Mouse (Mus musculus) intestine, embryonic 15.5 days (tissue): ENCODE results near the gene Ttc23. TPM values are rescaled to one million over a fixed set of nuclear protein-coding genes. Genes with fewer than 3 reads are reported as not detected.

Experiments used
- ATAC-seq: fragments of 200-750 bp; cut with Nextera tagmentation; 2 replicates; pipeline ENCODE4 v1.8.0; 2017; ENCODE audit warnings: moderate TSS enrichment, moderate library complexity
- H3K27ac ChIP-seq: fragments of 300-500 bp; sonication (generic); 2 replicates; pipeline ENCODE4 v1.5.1; 2015; ENCODE audit warnings: mild to moderate bottlenecking, inconsistent platforms
- H3K27me3 ChIP-seq: fragments of 300-500 bp; sonication (generic); replicated peaks from 2 replicates; pipeline ENCODE4 v1.6.1; 2015; ENCODE audit warnings: inconsistent platforms
- H3K36me3 ChIP-seq: fragments of 300-500 bp; sonication (generic); 2 replicates; pipeline ENCODE4 v1.6.1; 2015; ENCODE audit warnings: inconsistent platforms
- H3K4me1 ChIP-seq: fragments of 300-500 bp; sonication (generic); replicated peaks from 2 replicates; pipeline ENCODE4 v1.6.1; 2015; ENCODE audit warnings: inconsistent platforms
- H3K4me2 ChIP-seq: fragments of 300-500 bp; sonication (generic); replicated peaks from 2 replicates; pipeline ENCODE4 v1.6.1; 2015; ENCODE audit warnings: mild to moderate bottlenecking, inconsistent platforms
- H3K4me3 ChIP-seq: fragments of 300-500 bp; sonication (generic); replicated peaks from 2 replicates; pipeline ENCODE4 v1.5.1; 2015; ENCODE audit warnings: inconsistent platforms
- H3K9ac ChIP-seq: fragments of 300-500 bp; sonication (generic); 2 replicates; pipeline ENCODE4 v1.6.1; 2015; ENCODE audit warnings: inconsistent platforms
- H3K9me3 ChIP-seq: fragments of 300-500 bp; sonication (generic); 2 replicates; pipeline ENCODE4 v1.6.1; 2016; ENCODE audit warnings: inconsistent platforms
- WGBS: fragments of 180-500 bp; shearing (Covaris S2); methylation state at CpG from one replicate; pipeline ENCODE4 v1.1.7; 2015; 5-methylcytosine and 5-hydroxymethylcytosine counted together
- polyA plus RNA-seq: library from polyadenylated mRNA; unstranded; fragments of >200 nt; fragmentation: Nextera tagmentation; extraction: Ambion mirVana; gene quantifications from 2 replicates; pipeline ENCODE4 v1.2.1, GENCODE M21; 2015

Ttc23 gene
- polyA plus RNA-seq, 1 experiment from 2014 or later, result 20.9 TPM

DNA sequence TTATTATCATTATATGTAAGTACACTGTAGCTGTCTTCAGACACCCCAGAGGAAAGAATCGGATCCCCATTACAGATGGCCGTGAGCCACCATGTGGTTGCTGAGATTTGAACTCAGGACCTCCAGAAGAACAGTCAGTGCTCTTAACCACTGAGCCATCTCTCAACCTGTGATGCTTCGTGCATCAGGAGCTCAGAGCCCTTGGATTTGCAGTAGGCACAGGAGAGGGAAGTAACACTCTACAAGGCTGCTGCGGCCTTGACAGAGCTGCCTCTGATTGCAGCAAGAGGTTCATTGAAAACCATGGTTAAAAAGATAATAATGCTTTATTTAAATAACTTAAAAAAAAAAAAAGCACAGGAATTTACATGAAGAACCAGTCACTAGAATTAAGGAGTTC is 1.2 kb downstream of the Ttc23 start:
- Histone ChIP-seq H3K4me1 (peaks cover 19% of the 10 kb centered on the region; the same call in 1 of the 2 replicates), H3K9ac (no peak overlapping the region), H3K27me3 (no peaks in the 10 kb centered on the region), H3K4me3 (peak overlapping the region; percentile 5; the same call in 1 of the 2 replicates), H3K4me2 (peak overlapping the region; percentile 50), H3K27ac (no peak overlapping the region), H3K9me3 (no peaks in the 10 kb centered on the region), H3K36me3 (no peaks in the 10 kb centered on the region)
- WGBS, result 71% methylated on average over 4 of the region's 4 CpGs
- ATAC-seq, result no peak

DNA sequence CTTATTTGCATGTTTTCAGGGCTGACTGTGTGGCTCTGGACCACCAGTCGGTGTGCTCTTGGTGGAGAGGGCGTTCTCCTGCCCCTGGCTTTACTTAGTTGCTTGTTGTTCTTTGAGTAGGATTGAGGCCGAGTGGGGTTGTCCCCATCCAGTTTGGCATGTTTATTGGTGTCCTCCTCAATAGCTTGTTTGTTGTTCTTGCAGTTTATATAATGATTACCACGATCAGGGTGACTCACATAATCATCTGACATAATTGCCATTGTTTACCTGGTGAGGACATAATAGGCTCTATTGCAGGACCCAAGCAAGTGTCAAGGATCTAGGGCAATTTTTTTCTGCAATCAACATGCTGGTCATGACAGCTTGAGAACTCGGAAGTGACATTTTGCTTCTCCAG is 5.0 kb downstream of the Ttc23 start:
- no peak for ATAC-seq
- H3K4me3 ChIP-seq, result no peak overlapping the region
- H3K4me1 ChIP-seq, result peaks cover 11% of the 10 kb centered on the region
- H3K27me3 ChIP-seq, result no peaks in the 10 kb centered on the region
- H3K9ac ChIP-seq, result no peak overlapping the region
- WGBS, result 62% methylated on average over 5 of the region's 5 CpGs
- H3K27ac ChIP-seq, result no peak overlapping the region
- H3K9me3 ChIP-seq, result no peaks in the 10 kb centered on the region
- H3K4me2 ChIP-seq, result no peak overlapping the region
- H3K36me3 ChIP-seq, result no peaks in the 10 kb centered on the region

DNA sequence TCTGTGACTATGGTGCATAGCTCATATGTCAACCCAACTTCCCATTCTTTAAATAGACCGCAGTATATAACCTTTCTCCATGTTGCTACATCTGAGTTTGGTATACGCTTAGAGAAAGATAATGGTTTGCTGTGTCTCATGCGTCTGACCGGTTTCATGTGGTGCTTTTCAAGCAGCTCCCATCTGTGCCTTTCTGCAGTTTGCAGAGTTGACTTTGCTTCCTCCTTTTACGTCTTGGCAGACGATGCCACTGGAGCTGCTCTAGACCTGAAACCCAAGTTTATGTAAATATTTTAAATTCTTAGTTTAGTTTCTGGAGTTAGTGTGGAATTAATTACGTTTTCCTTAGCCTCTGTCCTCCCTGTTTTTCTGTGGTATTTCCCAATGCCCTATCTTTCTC is 7.5 kb downstream of the Ttc23 start:
- no peaks in the 10 kb centered on the region for H3K9me3 ChIP-seq
- H3K36me3 ChIP-seq, result no peaks in the 10 kb centered on the region
- no peaks in the 10 kb centered on the region for H3K27me3 ChIP-seq
- ATAC-seq, result no peak
- peaks cover 5% of the 10 kb centered on the region for H3K4me1 ChIP-seq
- no peak overlapping the region for H3K4me2 ChIP-seq
- no peak overlapping the region for H3K4me3 ChIP-seq
- no peak overlapping the region for H3K27ac ChIP-seq
- 46% methylated on average over 7 of the region's 7 CpGs for WGBS
- H3K9ac ChIP-seq, result no peak overlapping the region

DNA sequence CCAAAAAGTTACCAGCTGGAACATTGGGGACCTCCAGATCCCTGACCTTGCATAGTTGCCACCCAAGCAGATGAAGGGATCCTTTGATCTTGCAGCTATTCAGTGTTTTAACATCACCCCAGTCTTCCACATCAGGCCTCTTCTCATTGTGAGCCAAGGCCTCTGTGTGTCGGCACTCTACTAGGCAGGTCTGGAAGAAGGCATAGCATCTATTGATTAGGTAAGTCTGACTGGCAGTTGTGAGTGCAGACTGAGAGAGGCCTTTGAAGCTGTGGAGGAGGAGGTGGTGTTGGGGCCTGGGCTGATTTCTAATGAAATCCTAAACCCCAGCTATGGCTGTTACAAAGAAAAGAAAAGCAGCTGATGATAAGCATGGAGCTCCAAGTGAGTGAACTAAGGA is 8.0 kb downstream of the Ttc23 start:
- Histone ChIP-seq H3K4me3 (no peak overlapping the region), H3K36me3 (no peaks in the 10 kb centered on the region), H3K9me3 (no peaks in the 10 kb centered on the region), H3K27ac (no peak overlapping the region; the same call in 1 of the 2 replicates), H3K9ac (no peak overlapping the region), H3K27me3 (no peaks in the 10 kb centered on the region), H3K4me1 (no peaks in the 10 kb centered on the region; the same call in 1 of the 2 replicates), H3K4me2 (no peak overlapping the region)
- WGBS, result 26% methylated on average over 1 of the region's 1 CpGs
- peak; percentile 62 for ATAC-seq

DNA sequence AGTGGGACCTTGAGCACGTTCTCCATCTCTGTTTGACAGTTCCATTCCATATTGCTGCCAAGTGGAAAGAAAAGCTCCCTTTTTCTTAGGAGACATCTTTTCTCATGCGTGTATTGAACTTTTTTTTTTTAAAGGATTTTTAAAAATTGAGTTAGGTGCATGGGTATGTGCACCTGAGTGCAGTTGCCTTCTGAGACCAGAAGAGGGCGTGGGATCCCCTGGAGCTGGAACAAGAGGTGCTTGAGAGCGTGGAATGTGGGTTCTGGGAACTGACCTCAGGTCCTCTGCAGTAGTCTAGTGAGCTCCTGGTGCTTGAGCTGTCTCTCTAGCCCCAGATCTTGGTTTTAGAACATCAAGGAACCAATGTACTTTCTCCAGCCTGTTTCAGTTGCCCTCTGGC is 10.9 kb downstream of the Ttc23 start:
- Histone ChIP-seq H3K4me2 (no peak overlapping the region), H3K36me3 (no peaks in the 10 kb centered on the region), H3K27me3 (no peaks in the 10 kb centered on the region), H3K9me3 (no peaks in the 10 kb centered on the region), H3K4me1 (no peaks in the 10 kb centered on the region; the same call in 1 of the 2 replicates), H3K9ac (no peak overlapping the region), H3K4me3 (no peak overlapping the region), H3K27ac (no peak overlapping the region)
- WGBS, result 85% methylated on average over 4 of the region's 4 CpGs
- no peak for ATAC-seq

DNA sequence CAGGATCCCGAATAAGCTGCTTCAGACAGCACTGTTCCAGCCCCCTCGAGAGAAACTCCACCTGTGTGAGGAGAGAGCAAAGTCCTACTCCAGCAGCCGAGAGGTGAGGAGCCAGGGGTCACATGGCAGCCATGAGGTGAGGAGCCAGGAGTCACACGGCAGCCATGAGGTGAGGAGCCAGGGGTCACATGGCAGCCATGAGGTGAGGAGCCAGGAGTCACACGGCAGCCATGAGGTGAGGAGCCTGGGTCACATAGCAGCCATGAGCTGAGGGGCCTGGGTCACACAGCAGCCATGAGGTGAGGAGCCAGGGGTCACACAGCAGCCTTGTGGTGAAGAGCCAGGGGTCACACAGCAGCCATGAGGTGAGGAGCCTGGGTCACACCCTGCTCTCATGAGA is 15.2 kb downstream of the Ttc23 start:
- ATAC-seq, result peak; percentile 54; the same call in 1 of the 2 replicates
- H3K4me2 ChIP-seq, result no peak overlapping the region
- H3K9ac ChIP-seq, result no peak overlapping the region
- no peaks in the 10 kb centered on the region for H3K9me3 ChIP-seq
- H3K27me3 ChIP-seq, result no peaks in the 10 kb centered on the region
- no peaks in the 10 kb centered on the region for H3K4me1 ChIP-seq
- H3K36me3 ChIP-seq, result no peaks in the 10 kb centered on the region
- H3K27ac ChIP-seq, result no peak overlapping the region
- no peak overlapping the region for H3K4me3 ChIP-seq
- WGBS, result 67% methylated on average over 5 of the region's 5 CpGs

DNA sequence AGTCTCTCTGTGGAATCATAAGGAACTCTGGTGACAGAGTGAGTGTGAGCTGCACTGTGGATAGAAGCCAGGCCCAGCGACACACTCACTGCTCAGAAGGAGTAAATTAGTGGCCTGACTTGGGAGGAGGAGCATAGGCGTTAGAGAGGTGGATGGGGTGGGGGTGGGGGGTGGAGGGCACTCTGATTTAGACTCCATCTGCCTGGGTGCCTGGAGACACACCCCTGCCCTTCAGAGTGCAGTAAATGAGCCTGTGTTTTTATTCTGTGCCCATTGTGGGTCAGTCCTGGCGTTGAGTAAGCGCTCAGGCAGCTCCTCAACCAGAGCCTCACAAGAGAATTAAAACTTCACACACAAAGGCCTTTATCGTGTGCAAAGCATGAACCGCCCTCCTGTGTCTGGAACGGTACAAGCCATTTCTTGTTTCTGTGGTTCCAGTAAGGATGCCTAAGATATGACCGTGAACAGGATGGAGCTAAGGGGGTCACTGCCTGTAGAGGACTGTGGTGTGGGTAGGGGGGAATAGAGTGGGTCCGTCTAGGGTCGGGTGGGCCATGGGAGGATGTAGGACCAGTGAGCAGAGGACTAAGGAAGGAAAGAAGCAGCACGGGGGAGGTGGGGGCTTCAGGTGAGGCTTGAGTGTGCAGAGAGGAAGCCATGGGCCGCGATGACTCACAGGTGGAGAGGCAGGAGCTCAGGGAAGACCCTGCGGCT is 16.9 kb downstream of the Ttc23 start:
- no peaks in the 10 kb centered on the region for H3K36me3 ChIP-seq
- no peak for ATAC-seq
- H3K9me3 ChIP-seq, result no peaks in the 10 kb centered on the region
- no peak overlapping the region for H3K4me3 ChIP-seq
- H3K4me1 ChIP-seq, result no peaks in the 10 kb centered on the region
- no peak overlapping the region for H3K9ac ChIP-seq
- H3K27ac ChIP-seq, result no peak overlapping the region
- H3K27me3 ChIP-seq, result no peaks in the 10 kb centered on the region
- H3K4me2 ChIP-seq, result no peak overlapping the region
- WGBS, result 80% methylated on average over 14 of the region's 14 CpGs

DNA sequence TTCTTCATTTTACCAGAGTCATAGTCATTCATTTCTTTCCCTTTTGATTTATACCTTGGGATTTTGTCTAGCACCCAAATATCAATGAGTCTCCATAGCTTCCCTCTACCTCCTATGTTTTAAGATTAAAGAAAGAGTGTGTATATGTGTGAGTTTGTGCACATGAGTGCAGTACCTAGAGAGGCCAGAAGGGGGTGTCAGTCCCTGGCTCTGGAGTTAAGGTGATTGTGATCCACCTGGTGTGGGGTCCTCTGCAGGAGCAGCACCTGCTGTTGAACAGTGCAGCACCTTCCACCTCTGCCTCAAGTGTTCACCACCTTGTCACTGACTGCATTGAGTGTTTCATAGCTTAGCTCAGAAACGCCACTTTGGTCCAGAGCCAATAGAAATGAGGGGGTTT is 23.8 kb downstream of the Ttc23 start:
- Histone ChIP-seq H3K9me3 (no peaks in the 10 kb centered on the region), H3K36me3 (peaks cover 11% of the 10 kb centered on the region; the same call in 1 of the 2 replicates), H3K27ac (no peak overlapping the region), H3K4me3 (no peak overlapping the region), H3K4me1 (no peaks in the 10 kb centered on the region), H3K27me3 (no peaks in the 10 kb centered on the region), H3K4me2 (no peak overlapping the region), H3K9ac (no peak overlapping the region)
- ATAC-seq, result no peak
- 86% methylated on average over 1 of the region's 1 CpGs for WGBS

DNA sequence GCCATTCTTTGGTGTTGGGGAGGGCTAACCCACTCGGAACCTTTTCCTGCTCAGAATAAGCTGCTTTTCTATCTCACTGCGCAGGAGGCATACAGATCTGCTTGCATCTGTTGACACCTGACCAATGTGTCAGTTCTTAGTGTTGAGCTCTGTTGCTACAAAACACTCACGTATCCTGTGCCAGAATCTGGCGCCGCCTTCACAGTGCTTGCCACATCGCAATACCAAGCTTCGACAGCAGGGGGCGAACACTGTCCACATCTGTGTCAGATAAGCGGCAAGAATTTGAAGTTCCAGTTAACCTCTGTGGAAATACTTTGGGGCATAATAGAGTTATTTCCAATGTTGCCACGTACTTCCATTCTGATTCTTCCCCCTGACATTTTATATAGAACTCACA is 25.4 kb downstream of the Ttc23 start:
- Histone ChIP-seq H3K9ac (no peak overlapping the region), H3K36me3 (peaks cover 11% of the 10 kb centered on the region; the same call in 1 of the 2 replicates), H3K4me2 (no peak overlapping the region), H3K4me1 (no peaks in the 10 kb centered on the region), H3K27ac (no peak overlapping the region), H3K4me3 (no peak overlapping the region), H3K27me3 (no peaks in the 10 kb centered on the region), H3K9me3 (no peaks in the 10 kb centered on the region)
- ATAC-seq, result peak; percentile 62; the same call in 1 of the 2 replicates
- 8% methylated on average over 10 of the region's 10 CpGs for WGBS

DNA sequence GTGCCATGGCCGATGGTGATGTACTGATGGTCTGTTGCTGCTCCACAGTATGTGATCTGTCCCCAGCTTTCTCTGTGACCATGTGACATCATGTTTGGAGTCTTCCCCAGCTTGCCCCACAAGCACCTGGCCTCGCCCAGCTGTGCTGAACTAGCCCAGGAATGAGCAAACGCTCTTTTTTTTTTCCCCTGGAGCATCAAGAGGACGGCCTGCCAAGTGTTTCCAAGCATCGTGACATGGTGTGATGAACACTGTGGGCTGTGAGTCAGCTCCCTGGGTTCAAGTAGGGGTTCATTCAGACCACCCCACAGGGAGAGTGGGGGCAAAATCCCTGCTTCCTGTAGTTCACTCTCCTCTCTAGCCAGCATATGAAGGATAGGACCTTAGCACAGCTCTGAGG is 26.4 kb downstream of the Ttc23 start:
- Histone ChIP-seq H3K36me3 (peaks cover 11% of the 10 kb centered on the region; the same call in 1 of the 2 replicates), H3K27me3 (no peaks in the 10 kb centered on the region), H3K4me3 (no peak overlapping the region), H3K4me1 (no peaks in the 10 kb centered on the region), H3K9me3 (no peaks in the 10 kb centered on the region), H3K27ac (no peak overlapping the region), H3K9ac (no peak overlapping the region), H3K4me2 (no peak overlapping the region)
- peak; percentile 28; the same call in 1 of the 2 replicates for ATAC-seq
- WGBS, result 87% methylated on average over 5 of the region's 5 CpGs

DNA sequence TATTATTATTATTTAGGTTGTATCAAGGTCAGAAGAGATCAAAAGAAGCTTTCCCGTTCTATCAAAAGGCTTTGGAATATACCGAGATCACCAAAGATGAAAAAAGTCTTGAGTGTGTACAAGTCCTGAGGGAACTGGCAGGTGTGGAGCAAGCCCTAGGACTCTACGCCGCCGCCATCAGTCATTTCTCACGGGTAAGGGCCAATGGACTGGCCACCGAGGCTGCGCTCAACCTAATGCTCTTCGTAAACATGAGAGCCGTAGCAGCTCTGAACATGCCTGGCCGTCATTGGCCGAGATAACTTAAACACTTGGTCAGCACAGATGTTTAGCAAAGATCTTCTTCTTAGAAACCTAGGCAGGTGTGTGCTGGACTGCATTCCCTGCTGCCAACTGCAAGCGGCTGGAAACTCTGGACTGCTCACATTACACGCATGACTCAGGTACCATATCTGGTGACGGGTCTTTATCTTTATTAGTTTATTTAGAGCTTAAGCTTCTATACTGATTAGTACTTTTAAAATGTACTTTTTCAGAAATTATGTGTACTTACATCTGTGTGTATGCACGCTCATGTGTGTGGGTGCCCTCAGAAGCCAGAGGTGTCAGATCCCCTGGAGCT is 31.8 kb downstream of the Ttc23 start:
- no peak overlapping the region for H3K9ac ChIP-seq
- H3K4me1 ChIP-seq, result no peaks in the 10 kb centered on the region
- no peak overlapping the region for H3K4me3 ChIP-seq
- 0 out of 2 replicates have a peak, but pooled peaks cover 2% of the 10 kb centered on the region for H3K36me3 ChIP-seq
- no peaks in the 10 kb centered on the region for H3K9me3 ChIP-seq
- H3K27ac ChIP-seq, result no peak overlapping the region
- peak; percentile 76 for ATAC-seq
- H3K27me3 ChIP-seq, result no peaks in the 10 kb centered on the region
- no peak overlapping the region for H3K4me2 ChIP-seq
- WGBS, result 60% methylated on average over 16 of the region's 16 CpGs

DNA sequence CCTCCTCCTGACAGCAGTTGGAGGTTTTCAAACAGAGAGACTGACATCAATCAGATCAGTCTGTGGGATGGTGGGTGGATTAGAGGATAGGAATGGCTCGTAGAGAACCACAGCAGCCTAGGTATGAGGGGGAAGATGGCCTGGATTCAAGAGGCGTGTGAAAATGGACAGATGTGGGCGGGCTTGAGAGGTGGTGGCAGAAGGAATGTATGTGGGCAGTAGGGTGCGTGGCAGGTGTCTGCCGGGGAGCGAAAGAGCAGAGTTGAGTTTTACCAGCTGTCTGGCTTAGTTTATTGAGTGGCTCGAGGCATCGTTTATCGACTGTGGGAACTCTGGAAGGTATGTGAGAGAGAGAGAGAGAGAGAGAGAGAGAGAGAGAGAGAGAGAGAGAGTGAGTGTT is 33.9 kb downstream of the Ttc23 start:
- no peak overlapping the region for H3K4me3 ChIP-seq
- H3K4me2 ChIP-seq, result no peak overlapping the region
- WGBS, result 55% methylated on average over 9 of the region's 9 CpGs
- H3K9ac ChIP-seq, result no peak overlapping the region
- H3K27ac ChIP-seq, result no peak overlapping the region
- H3K4me1 ChIP-seq, result no peaks in the 10 kb centered on the region
- peak; percentile 57 for ATAC-seq
- H3K27me3 ChIP-seq, result no peaks in the 10 kb centered on the region
- H3K36me3 ChIP-seq, result 0 out of 2 replicates have a peak, but pooled peaks cover 2% of the 10 kb centered on the region
- H3K9me3 ChIP-seq, result no peaks in the 10 kb centered on the region

DNA sequence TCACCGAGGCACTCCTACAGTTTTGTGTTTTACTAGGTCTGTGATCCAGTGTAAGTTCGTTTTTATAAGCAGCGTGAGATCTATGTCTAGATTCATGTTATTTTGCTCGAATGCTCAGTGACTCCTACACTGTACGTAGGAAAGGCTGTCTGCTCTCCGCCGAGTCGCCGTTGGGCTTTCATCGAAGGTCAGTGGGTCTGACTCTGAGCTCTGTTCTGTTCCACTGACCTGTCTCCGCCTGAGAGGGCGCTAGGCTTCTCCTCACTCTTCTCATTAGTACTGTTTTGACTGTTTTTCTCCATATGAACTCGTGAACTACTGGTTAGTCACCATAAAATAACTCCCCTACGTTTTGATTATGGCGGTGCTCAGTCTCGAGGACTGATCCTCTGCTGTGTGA is 35.8 kb downstream of the Ttc23 start:
- H3K27ac ChIP-seq, result no peak overlapping the region
- H3K4me2 ChIP-seq, result no peak overlapping the region
- H3K36me3 ChIP-seq, result 0 out of 2 replicates have a peak, but pooled peaks cover 2% of the 10 kb centered on the region
- 87% methylated on average over 16 of the region's 16 CpGs for WGBS
- no peak for ATAC-seq
- no peak overlapping the region for H3K4me3 ChIP-seq
- no peaks in the 10 kb centered on the region for H3K27me3 ChIP-seq
- H3K4me1 ChIP-seq, result no peaks in the 10 kb centered on the region
- H3K9me3 ChIP-seq, result no peaks in the 10 kb centered on the region
- no peak overlapping the region for H3K9ac ChIP-seq
